Mouse (Mus musculus) Muller cell, postnatal 12 days (primary cell): ENCODE results near the gene Psmb11.
A peak's percentile ranks its signal among the peaks of the same experiment; 100 is the strongest.
"Not testable (repeated sequence)": the region's sequence is repeated elsewhere in the genome, so short reads cannot be mapped to it uniquely, and the experiment has no call there.

Source experiments
- DNase-seq: peaks from one replicate; pipeline ENCODE4 v3.0.0-alpha.2; 2015; ENCODE audit errors: inconsistent ontology term

Gene Psmb11

GRCm38 (mm10) chr14:54603038-54603654 is 18.1 kb upstream of the Psmb11 start:
- DNase-seq, result peak; percentile 98

- DNase-seq, result no peak
These were observed 17.5 kb upstream of the Psmb11 start for GRCm38 (mm10) chr14:54603686-54604085.

- DNase-seq, result peak; percentile 76
These were observed 15.4 kb upstream of the Psmb11 start, which contains the start of gene 4931414P19Rik for GRCm38 (mm10) chr14:54605752-54606321. 4931414P19Rik (minus strand) TSS chr14:54605993.

- no peak for DNase-seq
These were observed 14.0 kb upstream of the Psmb11 start for GRCm38 (mm10) chr14:54607226-54607625.

GRCm38 (mm10) chr14:54609245-54609644 is 12.0 kb upstream of the Psmb11 start:
- no peak for DNase-seq

GRCm38 (mm10) chr14:54609962-54610361 is 11.3 kb upstream of the Psmb11 start:
- DNase-seq, result no peak

GRCm38 (mm10) chr14:54610648-54611047 is 10.6 kb upstream of the Psmb11 start:
- DNase-seq, result no peak

GRCm38 (mm10) chr14:54614130-54614529 is 7.1 kb upstream of the Psmb11 start:
- DNase-seq, result not testable (repeated sequence)

GRCm38 (mm10) chr14:54616226-54616825 is 4.9 kb upstream of the Psmb11 start:
- no peak for DNase-seq

- DNase-seq, result peak; percentile 69
These were observed 3.9 kb upstream of the Psmb11 start for GRCm38 (mm10) chr14:54617152-54617896.

- peak; percentile 85 for DNase-seq
These were observed 3.3 kb upstream of the Psmb11 start, which contains the start of gene Psmb5 for GRCm38 (mm10) chr14:54617897-54618365. Psmb5 (minus strand) TSS chr14:54618022.

- DNase-seq, result no peak
These were observed 2.1 kb downstream of the Psmb11 start for GRCm38 (mm10) chr14:54623334-54623733.

- DNase-seq, result no peak
These were observed 3.7 kb downstream of the Psmb11 start for GRCm38 (mm10) chr14:54624976-54625375.

GRCm38 (mm10) chr14:54628103-54628502 is 6.9 kb downstream of the Psmb11 start:
- DNase-seq, result no peak

GRCm38 (mm10) chr14:54629797-54630196 is 8.6 kb downstream of the Psmb11 start:
- DNase-seq, result no peak

- DNase-seq, result no peak
These were observed 9.5 kb downstream of the Psmb11 start for GRCm38 (mm10) chr14:54630583-54631239.

- no peak for DNase-seq
These were observed 10.0 kb downstream of the Psmb11 start for GRCm38 (mm10) chr14:54631240-54631599.

GRCm38 (mm10) chr14:54632252-54632651 is 11.0 kb downstream of the Psmb11 start:
- no peak for DNase-seq

- no peak for DNase-seq
These were observed 12.9 kb downstream of the Psmb11 start for GRCm38 (mm10) chr14:54634182-54634581.

- DNase-seq, result no peak
These were observed 15.7 kb downstream of the Psmb11 start for GRCm38 (mm10) chr14:54636954-54637353.

GRCm38 (mm10) chr14:54638210-54638609 is 17.0 kb downstream of the Psmb11 start:
- no peak for DNase-seq

GRCm38 (mm10) chr14:54640121-54640520 is 18.9 kb downstream of the Psmb11 start:
- DNase-seq, result no peak
